Mouse (Mus musculus) limb, embryonic 15.5 days (tissue): ENCODE measurements at regions not wholly inside any gene's neighbourhood (a gene's known extent, or its start where the extent isn't known, plus 50 kb on each side); places are given as distances from the start of the nearest gene placed in this dataset.
A peak's percentile ranks its signal among the peaks of the same experiment; 100 is the strongest.

ENCODE experiments used
- ATAC-seq: fragments of 200-750 bp; cut with Nextera tagmentation; 2 replicates; pipeline ENCODE4 v1.8.0; 2017; ENCODE audit warnings: low read depth, moderate TSS enrichment; ENCODE audit not compliant: insufficient number of reproducible peaks, low FRiP score, low TSS enrichment
- H3K27ac ChIP-seq: fragments of 300-500 bp; sonication (generic); 2 replicates; pipeline ENCODE4 v1.5.1; 2015; ENCODE audit warnings: moderate library complexity, mild to moderate bottlenecking, inconsistent platforms
- H3K27me3 ChIP-seq: fragments of 300-500 bp; sonication (generic); 2 replicates; pipeline ENCODE4 v1.6.1; 2015; ENCODE audit warnings: inconsistent platforms
- H3K36me3 ChIP-seq: fragments of 300-500 bp; sonication (generic); 2 replicates; pipeline ENCODE4 v1.6.1; 2015; ENCODE audit warnings: inconsistent platforms
- H3K4me1 ChIP-seq: fragments of 300-500 bp; sonication (generic); 2 replicates; pipeline ENCODE4 v1.6.1; 2015; ENCODE audit warnings: inconsistent platforms
- H3K4me2 ChIP-seq: fragments of 300-500 bp; sonication (generic); 2 replicates; pipeline ENCODE4 v1.6.1; 2015; ENCODE audit warnings: mild to moderate bottlenecking, inconsistent platforms
- H3K4me3 ChIP-seq: fragments of 300-500 bp; sonication (generic); 2 replicates; pipeline ENCODE4 v1.5.1; 2015; ENCODE audit warnings: mild to moderate bottlenecking, inconsistent platforms
- H3K9ac ChIP-seq: fragments of 300-500 bp; sonication (generic); 2 replicates; pipeline ENCODE4 v1.6.1; 2015; ENCODE audit warnings: inconsistent platforms
- H3K9me3 ChIP-seq: fragments of 300-500 bp; sonication (generic); 2 replicates; pipeline ENCODE4 v1.6.1; 2016; ENCODE audit warnings: inconsistent platforms
- WGBS: fragments of 180-500 bp; shearing (Covaris S2); methylation state at CpG from one replicate; pipeline ENCODE4 v1.1.7; 2015; 5-methylcytosine and 5-hydroxymethylcytosine counted together

DNA sequence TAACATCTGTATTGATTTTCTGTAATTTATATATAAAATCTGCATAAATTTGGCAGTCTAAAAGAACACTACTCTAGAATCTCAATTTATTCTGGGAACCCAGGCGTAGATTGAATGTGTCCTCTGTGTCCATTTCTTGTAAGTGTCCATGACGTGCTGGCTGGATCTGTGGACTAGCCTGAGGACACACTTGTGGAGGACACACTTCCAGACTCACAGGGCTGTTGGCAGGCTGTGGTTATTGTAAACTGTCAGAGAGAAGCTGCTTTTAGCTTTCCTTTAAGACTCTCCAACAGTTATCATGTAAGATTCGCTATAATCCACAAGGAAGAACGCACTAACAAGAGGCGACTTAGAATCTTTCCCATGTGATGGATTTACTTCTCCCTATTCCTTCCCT lies 200.2 kb downstream of the Wnt5a start:
- no peaks in the 10 kb centered on the region for H3K36me3 ChIP-seq
- no peak for ATAC-seq
- 96% methylated on average over 5 of the region's 5 CpGs for WGBS

DNA sequence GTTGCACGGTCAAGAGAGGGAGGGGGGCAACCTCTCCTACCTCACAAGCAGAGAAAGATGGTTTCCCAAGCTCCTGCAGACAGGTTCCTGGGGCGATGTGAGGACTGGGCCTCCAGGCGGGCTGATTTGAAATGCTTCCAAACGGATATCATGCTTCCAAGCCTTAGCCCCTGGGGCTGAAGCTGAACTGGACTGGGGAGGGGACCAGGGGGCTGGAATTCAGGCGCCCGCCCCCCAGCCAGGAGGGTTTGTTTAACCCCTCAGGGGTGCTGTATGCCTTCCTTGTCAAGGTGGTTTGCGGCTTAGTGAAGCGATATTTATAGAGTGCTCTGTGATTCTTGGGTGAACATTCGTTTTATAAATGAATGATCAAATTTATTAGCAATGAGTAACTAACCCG lies 210.0 kb downstream of the Wnt5a start:
- no peak overlapping the region for H3K4me2 ChIP-seq
- no peaks in the 10 kb centered on the region for H3K36me3 ChIP-seq
- peak; percentile 35; the same call in 1 of the 2 replicates for ATAC-seq
- H3K27ac ChIP-seq: no peak overlapping the region
- no peak overlapping the region for H3K4me3 ChIP-seq
- 33% methylated on average over 10 of the region's 10 CpGs for WGBS
- H3K27me3 ChIP-seq: no peaks in the 10 kb centered on the region
- H3K9ac ChIP-seq: no peak overlapping the region
- H3K9me3 ChIP-seq: no peaks in the 10 kb centered on the region
- H3K4me1 ChIP-seq: 0 out of 2 replicates have a peak, but pooled peaks cover 4% of the 10 kb centered on the region

More for the DNA sequence above, 200.2 kb downstream of the Wnt5a start:
- Histone ChIP-seq H3K4me1 (no peaks in the 10 kb centered on the region), H3K9me3 (no peaks in the 10 kb centered on the region), H3K4me2 (no peak overlapping the region), H3K9ac (no peak overlapping the region), H3K27ac (no peak overlapping the region), H3K4me3 (no peak overlapping the region), H3K27me3 (no peaks in the 10 kb centered on the region)

GRCm38 (mm10) chr14:28720545-28720944 lies 216.0 kb downstream of the Wnt5a start:
- Histone ChIP-seq H3K9me3 (no peaks in the 10 kb centered on the region), H3K27ac (no peak overlapping the region), H3K9ac (no peak overlapping the region), H3K4me1 (no peaks in the 10 kb centered on the region), H3K4me3 (no peak overlapping the region), H3K27me3 (peaks cover 5% of the 10 kb centered on the region; the same call in 1 of the 2 replicates), H3K36me3 (no peaks in the 10 kb centered on the region), H3K4me2 (no peak overlapping the region)
- 93% methylated on average over 3 of the region's 3 CpGs for WGBS
- no peak for ATAC-seq

- ATAC-seq: no peak
- H3K27me3 ChIP-seq: peaks cover 3% of the 10 kb centered on the region; the same call in 1 of the 2 replicates
- no peaks in the 10 kb centered on the region for H3K36me3 ChIP-seq
- H3K4me2 ChIP-seq: no peak overlapping the region
- no peaks in the 10 kb centered on the region for H3K9me3 ChIP-seq
- H3K4me3 ChIP-seq: no peak overlapping the region
- no peak overlapping the region for H3K9ac ChIP-seq
- no peak overlapping the region for H3K27ac ChIP-seq
- WGBS: 26% methylated on average over 4 of the region's 4 CpGs
- no peaks in the 10 kb centered on the region for H3K4me1 ChIP-seq
Measured at GRCm38 (mm10) chr14:28725666-28726065, 221.1 kb downstream of the Wnt5a start.

GRCm38 (mm10) chr14:28733496-28733895 lies 228.9 kb downstream of the Wnt5a start:
- Histone ChIP-seq H3K4me2 (no peak overlapping the region), H3K4me1 (no peaks in the 10 kb centered on the region), H3K36me3 (no peaks in the 10 kb centered on the region), H3K4me3 (no peak overlapping the region), H3K27me3 (0 out of 2 replicates have a peak, but pooled peaks cover 2% of the 10 kb centered on the region), H3K27ac (no peak overlapping the region), H3K9ac (no peak overlapping the region), H3K9me3 (no peaks in the 10 kb centered on the region)
- ATAC-seq: no peak
- 77% methylated on average over 5 of the region's 5 CpGs for WGBS

- Histone ChIP-seq H3K4me1 (0 out of 2 replicates have a peak, but pooled peaks cover 3% of the 10 kb centered on the region), H3K36me3 (no peaks in the 10 kb centered on the region), H3K4me2 (no peak overlapping the region), H3K27me3 (no peaks in the 10 kb centered on the region), H3K9ac (no peak overlapping the region), H3K27ac (no peak overlapping the region), H3K4me3 (no peak overlapping the region), H3K9me3 (no peaks in the 10 kb centered on the region)
- WGBS: 95% methylated on average over 5 of the region's 5 CpGs
- ATAC-seq: no peak
Measured at GRCm38 (mm10) chr14:28735446-28735845, 230.9 kb downstream of the Wnt5a start.

- Histone ChIP-seq H3K27ac (no peak overlapping the region), H3K36me3 (no peaks in the 10 kb centered on the region), H3K9me3 (no peaks in the 10 kb centered on the region), H3K4me3 (no peak overlapping the region), H3K4me2 (no peak overlapping the region), H3K27me3 (no peaks in the 10 kb centered on the region), H3K9ac (no peak overlapping the region), H3K4me1 (0 out of 2 replicates have a peak, but pooled peaks cover 3% of the 10 kb centered on the region)
- 77% methylated on average over 1 of the region's 1 CpGs for WGBS
- no peak for ATAC-seq
Measured at GRCm38 (mm10) chr14:28740076-28740475, 235.5 kb downstream of the Wnt5a start.

DNA sequence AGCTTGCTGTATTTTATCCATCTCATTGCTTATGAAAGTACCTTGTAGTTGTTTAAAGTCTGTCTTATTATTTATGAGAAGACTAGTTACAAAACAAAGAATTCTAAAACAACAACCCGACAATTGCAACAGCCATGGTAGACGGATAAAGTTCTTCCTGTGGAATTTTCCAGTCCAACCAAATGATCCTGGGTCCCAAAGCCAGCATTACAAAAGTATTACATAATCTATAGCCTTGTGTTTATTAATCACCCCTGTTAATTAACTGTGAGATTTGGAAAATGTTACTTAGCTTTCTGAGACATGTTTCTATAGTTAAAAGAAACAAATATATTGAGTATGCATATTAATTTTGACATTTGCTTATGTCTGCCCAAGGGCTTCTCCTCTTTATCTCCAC lies 236.9 kb downstream of the Wnt5a start:
- 0 out of 2 replicates have a peak, but pooled peaks cover 3% of the 10 kb centered on the region for H3K4me1 ChIP-seq
- no peak for ATAC-seq
- WGBS: 71% methylated on average over 2 of the region's 2 CpGs

GRCm38 (mm10) chr14:28743673-28744072 lies 239.1 kb downstream of the Wnt5a start:
- H3K4me1 ChIP-seq: 0 out of 2 replicates have a peak, but pooled peaks cover 3% of the 10 kb centered on the region
- 77% methylated on average over 4 of the region's 4 CpGs for WGBS

More for the DNA sequence above, 236.9 kb downstream of the Wnt5a start:
- Histone ChIP-seq H3K9ac (no peak overlapping the region), H3K27me3 (no peaks in the 10 kb centered on the region), H3K4me2 (no peak overlapping the region), H3K9me3 (no peaks in the 10 kb centered on the region), H3K4me3 (no peak overlapping the region), H3K27ac (no peak overlapping the region), H3K36me3 (no peaks in the 10 kb centered on the region)

DNA sequence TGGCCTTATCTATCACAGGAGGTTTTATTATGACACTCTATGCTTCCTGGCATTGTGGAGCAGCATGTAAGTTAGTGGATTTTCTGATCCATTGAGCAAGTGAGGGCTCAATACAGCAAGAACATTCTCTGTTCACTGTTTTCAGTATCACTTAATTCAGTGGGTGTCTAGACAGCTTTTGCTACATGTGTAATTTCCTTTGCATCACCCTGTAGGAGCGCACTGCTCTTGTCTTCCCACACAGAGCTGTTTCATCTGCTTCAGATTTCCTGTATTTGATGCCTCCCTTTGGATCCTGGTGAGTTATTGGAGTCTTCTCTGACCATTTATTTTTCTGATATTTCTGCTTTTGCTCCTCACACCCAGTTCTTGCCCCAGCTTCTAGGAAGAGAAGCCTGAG lies 245.8 kb downstream of the Wnt5a start:
- Histone ChIP-seq H3K9me3 (no peaks in the 10 kb centered on the region), H3K27ac (0 out of 2 replicates have a peak overlapping the region, but pooled peaks have one; percentile 7), H3K4me2 (no peak overlapping the region), H3K27me3 (no peaks in the 10 kb centered on the region; the same call in 1 of the 2 replicates), H3K4me3 (no peak overlapping the region), H3K4me1 (peaks cover 11% of the 10 kb centered on the region; the same call in 1 of the 2 replicates), H3K36me3 (no peaks in the 10 kb centered on the region), H3K9ac (no peak overlapping the region)
- WGBS: 69% methylated on average over 1 of the region's 1 CpGs
- no peak for ATAC-seq

More at GRCm38 (mm10) chr14:28743673-28744072, 239.1 kb downstream of the Wnt5a start:
- Histone ChIP-seq H3K4me2 (no peak overlapping the region), H3K4me3 (no peak overlapping the region), H3K36me3 (no peaks in the 10 kb centered on the region), H3K27me3 (no peaks in the 10 kb centered on the region), H3K9me3 (no peaks in the 10 kb centered on the region), H3K27ac (no peak overlapping the region), H3K9ac (no peak overlapping the region)
- ATAC-seq: no peak

DNA sequence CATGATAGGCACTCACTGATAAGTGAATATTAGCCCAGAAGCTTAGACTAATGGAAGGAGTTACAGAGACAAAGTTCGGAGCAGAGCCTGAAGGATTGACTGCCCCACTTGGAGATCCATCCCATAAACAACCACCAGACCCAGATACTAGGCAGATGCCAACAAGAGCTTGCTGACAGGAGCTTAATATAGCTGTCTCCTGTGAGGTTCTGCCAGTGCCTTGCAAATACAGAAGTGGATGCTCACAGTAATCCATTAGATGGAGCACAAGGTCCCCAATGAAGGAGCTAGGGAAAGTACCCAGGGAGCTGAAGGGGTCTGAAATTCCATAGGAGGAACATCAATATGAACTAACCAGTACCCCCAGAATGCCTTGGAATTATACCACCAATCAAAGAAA lies 252.8 kb upstream of the Lrtm1 start:
- H3K4me3 ChIP-seq: no peak overlapping the region
- H3K9me3 ChIP-seq: no peaks in the 10 kb centered on the region
- no peaks in the 10 kb centered on the region for H3K4me1 ChIP-seq
- no peak overlapping the region for H3K27ac ChIP-seq
- 90% methylated on average over 1 of the region's 1 CpGs for WGBS
- H3K4me2 ChIP-seq: no peak overlapping the region
- H3K9ac ChIP-seq: no peak overlapping the region
- no peak for ATAC-seq
- no peaks in the 10 kb centered on the region for H3K27me3 ChIP-seq
- no peaks in the 10 kb centered on the region for H3K36me3 ChIP-seq

DNA sequence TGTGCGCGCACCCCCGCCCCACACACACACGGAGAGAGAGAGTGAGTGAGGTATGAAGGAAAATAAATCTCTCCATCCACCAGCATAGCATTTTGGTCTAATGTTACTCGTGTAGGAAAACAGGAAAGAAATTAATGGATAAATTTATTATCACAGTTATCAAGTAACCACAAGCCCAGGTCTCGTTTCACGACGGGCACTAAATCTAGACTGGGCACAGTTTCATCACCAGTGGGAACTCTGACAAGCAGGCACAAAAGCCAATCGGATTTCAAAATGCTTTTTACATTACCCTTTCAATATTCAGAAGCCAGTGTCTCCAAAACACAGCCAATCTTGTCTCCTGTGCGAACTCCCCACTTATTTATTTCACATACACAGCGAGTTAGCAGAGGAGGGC lies 244.9 kb upstream of the Lrtm1 start:
- H3K9ac ChIP-seq: no peak overlapping the region
- no peak overlapping the region for H3K4me2 ChIP-seq
- H3K9me3 ChIP-seq: no peaks in the 10 kb centered on the region
- no peaks in the 10 kb centered on the region for H3K27me3 ChIP-seq
- H3K4me3 ChIP-seq: no peak overlapping the region
- ATAC-seq: no peak
- H3K4me1 ChIP-seq: peaks cover 19% of the 10 kb centered on the region; the same call in 1 of the 2 replicates
- 46% methylated on average over 11 of the region's 11 CpGs for WGBS
- no peaks in the 10 kb centered on the region for H3K36me3 ChIP-seq
- no peak overlapping the region for H3K27ac ChIP-seq

DNA sequence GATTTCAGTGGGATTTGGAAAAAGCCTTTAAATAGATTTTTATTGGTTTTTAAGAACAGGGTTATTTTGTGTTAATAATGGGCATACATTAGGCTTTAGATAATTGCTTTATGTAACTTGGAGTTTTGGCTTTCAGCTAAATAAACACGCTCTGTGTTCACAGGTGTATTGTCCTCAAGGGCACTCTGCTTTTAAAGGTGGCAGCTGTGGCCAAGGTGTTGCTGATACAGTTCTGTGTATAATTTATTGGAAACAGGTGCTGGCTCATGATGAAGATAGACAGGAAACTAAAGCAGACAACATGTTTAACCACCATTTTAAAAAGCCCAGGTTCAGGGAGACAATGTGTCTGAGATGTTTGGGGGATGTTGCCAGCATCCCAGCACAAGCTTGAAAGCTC lies 242.3 kb upstream of the Lrtm1 start:
- H3K4me1 ChIP-seq: peaks cover 19% of the 10 kb centered on the region; the same call in 1 of the 2 replicates
- no peak for ATAC-seq
- no peak overlapping the region for H3K4me2 ChIP-seq
- no peak overlapping the region for H3K4me3 ChIP-seq
- no peaks in the 10 kb centered on the region for H3K9me3 ChIP-seq
- H3K27me3 ChIP-seq: no peaks in the 10 kb centered on the region
- 30% methylated on average over 1 of the region's 1 CpGs for WGBS
- H3K27ac ChIP-seq: no peak overlapping the region
- no peaks in the 10 kb centered on the region for H3K36me3 ChIP-seq
- H3K9ac ChIP-seq: no peak overlapping the region
